Mouse (Mus musculus): ENCODE data around the gene Gm20696.
A peak's percentile ranks its signal among the peaks of the same experiment; 100 is the strongest.

Gene Gm20696

DNA sequence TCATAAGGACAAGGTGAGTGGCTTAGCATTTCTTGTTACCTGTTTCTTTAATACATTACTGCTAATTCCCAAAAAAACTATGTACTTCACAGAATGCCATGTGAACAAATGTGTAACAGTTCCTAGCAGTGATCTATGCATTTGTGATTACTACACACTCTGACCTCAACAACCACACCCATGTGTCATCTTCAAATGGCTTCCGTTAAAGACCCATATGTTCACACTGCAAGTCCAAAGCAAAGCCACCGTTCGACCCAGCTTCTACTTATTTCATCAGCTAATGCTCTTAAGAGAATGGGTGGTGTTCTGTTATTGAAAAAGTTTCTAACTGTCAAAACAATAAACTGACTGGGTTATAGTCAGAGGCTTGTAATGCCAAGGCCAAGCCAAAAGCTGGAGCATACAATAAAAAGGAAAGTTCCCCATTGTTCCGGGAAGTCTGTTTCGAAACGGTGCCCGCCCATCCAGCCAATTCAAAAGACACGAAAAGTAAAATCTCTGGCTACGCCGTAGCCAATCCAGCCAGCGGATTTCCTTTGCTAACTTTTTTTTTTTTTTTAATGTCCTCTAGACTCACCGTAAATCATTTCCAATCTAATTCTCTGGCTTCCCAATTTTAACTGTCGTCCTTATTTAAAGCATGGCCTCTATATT lies 331.3 kb downstream of the Gm20696 start:
- no peak for DNase-seq (ENCODE audit: low read depth, low spot score)

DNA sequence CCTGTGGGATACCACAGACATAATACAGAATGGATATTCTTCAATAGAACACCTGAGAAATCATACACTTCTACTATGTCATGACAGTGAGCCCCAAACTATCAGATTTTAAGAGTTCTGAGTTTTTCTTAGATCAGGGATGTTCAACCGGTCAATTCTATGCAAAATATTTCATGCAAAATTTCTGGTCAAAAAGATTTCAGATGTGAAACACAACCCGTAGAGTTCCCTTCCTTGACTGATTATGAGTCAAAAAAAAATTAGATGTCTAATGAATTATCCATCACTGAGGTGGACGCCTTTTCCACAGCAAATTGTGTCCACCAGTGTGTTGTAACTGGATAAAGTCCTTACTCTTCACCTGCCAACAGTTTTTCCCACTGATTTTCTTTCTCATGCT lies 332.3 kb downstream of the Gm20696 start:
- no peak for DNase-seq (ENCODE audit: low read depth, low spot score)

DNA sequence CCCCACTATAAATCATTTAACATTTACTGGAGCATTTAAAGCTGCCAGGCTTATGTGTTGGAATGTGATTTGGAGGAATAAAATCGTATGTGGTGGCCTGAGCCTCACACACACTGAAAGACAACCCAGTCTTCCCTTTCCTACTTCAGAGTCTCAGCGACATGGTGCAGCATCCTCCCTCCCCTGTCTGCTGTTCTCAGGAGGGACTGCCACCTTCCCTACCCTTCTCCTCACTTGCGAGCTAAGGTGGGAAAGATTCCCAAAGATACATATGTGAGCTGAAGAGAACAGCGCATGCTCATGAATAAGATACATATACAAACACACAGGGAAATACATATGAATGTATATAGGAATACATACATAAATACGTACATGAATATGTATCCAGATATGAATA lies 333.5 kb downstream of the Gm20696 start:
- no peak for DNase-seq (ENCODE audit: low read depth, low spot score)

DNA sequence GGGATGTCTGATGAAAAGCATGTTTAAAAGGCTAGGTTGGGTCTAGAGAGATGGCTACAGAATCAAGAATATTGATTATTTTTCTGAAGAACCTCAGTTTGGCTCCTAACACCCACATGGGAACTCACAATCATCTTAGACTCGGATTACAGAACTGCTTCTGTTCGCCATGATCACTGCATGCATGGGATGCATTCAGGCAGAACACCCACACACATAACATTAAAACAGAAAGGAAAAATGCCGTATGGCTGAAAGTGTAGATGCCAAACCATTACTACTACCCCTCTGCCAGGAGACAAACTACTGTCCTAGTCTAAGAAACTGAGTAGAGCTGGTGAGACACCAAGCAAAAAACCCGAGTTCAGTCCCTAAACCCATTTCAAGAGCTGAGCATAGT lies 336.4 kb downstream of the Gm20696 start:
- no peak for DNase-seq (ENCODE audit: low read depth, low spot score)

DNA sequence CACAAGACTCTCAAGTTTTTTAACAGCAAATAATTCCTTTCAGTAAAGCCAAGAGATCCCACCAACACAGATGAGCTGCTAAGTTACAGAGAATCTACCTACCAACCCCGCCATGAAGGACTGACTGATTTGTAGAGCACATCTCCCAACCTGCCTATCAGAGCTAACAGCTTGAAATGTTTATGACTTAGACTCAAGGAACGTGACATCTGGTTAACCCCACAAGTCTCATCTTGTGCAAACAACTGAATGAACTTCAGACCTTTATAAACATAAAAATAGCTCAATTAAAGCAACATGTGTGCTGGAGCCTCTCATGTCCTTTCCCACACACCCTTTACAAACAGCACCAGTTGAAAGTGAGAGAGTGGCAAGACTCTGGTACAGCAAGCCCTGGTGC lies 338.0 kb downstream of the Gm20696 start:
- no peak for DNase-seq (ENCODE audit: low read depth, low spot score)

DNA sequence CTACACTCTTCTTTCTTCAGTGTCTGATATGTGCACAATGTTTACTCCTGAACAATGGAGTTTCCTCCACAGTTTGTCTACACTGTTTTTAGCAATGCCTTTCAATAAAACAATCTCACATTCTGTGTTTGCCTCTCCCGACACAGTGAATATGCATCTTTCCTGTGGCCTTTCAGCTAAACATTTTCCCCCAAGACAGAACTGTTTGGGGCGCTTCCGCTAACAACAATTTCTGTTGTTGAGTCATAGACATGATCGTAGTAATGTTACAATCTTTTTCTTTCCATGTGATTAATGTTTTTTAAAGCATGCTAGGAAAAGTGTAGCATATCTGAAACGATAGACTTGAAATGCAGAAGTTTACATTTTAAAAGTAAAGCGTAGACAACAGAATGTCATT lies 338.5 kb downstream of the Gm20696 start:
- no peak for DNase-seq (ENCODE audit: low read depth, low spot score)

DNA sequence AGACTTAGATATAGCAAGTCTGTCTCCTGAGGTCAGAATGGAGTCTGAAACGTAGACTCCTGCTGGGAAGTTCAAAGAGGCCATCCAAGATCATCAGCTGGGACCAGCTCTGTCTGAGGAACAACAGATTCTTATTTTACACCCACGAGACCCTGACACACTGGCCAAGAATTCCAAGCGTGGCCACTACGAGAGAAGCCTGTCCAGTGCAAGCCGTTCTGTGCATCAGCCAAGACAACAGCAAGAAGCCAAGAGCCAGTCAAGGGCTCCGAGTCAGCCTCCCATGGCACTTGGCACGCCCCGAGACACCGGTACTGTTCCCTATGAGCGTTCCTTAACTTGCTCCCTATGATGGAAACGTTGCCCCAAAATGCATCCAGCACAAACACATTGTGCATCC lies 338.9 kb downstream of the Gm20696 start:
- peak; percentile 68 for DNase-seq (ENCODE audit: low read depth, low spot score)

DNA sequence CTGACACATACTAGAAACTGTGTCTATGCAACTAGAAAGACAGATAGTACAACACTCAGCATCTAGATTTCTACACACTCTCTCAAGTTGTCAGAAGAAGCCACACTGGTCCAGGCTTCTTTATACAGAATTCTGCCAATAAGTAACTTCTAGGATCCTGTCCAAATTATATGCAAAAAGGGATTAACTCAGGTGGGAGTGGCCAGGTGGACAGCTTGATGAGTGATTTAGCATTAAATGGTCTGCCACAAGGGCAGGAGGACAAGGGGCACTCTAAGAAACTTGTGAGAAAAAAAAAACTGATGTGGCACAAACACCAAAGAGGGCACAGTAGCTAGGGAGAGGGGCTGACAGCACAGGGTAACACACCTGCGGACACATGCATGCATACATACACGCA lies 340.7 kb downstream of the Gm20696 start:
- DNase-seq (ENCODE audit: low read depth, low spot score): no peak

DNA sequence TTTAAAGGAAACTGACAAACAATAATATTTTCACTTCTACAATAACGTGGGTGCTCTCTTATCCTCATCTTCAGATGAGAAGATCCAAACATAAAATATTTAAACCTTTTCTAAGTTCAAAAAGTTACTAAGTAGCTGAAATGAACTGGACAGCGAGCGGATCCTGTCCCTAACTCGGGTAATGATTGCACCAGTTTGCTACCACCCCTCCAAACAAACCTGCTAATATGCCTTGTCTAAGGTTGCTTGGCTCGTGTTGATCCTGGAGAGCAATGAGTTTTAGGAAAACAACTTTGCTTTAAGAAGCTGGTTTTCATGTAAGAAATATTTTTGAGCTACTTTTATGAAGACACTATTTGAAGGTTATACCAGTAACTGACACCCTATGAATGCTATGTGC lies 341.1 kb downstream of the Gm20696 start:
- no peak for DNase-seq (ENCODE audit: low read depth, low spot score)

DNA sequence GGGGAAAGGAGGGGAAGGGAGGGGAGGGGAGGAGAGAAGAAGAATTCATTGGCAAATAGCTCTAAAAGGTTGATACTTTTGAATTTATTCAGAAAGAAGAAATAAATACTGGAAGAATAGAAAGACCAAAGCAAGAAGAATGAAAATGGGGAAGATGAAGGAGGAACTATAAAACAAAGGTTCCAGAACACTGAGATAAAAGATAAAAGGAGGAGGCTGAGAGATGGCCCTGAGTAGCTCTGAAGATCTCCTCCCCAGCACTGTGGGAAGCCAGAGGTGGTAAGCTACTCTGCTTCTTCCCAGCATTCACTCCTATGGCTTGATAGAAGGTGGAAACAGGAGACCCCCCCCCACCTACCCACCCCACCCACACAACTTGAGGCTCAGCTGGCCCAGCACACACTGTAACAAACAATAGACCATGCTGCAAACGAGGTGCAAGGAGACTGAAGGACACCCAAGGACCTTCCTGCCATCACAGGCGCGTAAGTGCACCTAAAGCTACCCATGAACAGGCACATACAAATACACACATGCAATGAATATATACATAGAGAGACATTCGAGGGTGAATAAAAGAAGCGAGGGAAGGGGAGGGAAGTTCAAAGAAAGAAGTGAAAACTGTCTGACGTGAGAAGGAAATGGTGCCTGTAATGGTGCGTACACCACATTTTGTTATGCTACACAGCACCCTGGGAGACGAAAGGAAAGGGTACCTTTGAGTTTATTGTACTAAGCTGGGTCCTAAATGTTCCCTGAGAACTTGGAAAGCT lies 344.3 kb downstream of the Gm20696 start:
- DNase-seq (ENCODE audit: low read depth, low spot score): no peak

DNA sequence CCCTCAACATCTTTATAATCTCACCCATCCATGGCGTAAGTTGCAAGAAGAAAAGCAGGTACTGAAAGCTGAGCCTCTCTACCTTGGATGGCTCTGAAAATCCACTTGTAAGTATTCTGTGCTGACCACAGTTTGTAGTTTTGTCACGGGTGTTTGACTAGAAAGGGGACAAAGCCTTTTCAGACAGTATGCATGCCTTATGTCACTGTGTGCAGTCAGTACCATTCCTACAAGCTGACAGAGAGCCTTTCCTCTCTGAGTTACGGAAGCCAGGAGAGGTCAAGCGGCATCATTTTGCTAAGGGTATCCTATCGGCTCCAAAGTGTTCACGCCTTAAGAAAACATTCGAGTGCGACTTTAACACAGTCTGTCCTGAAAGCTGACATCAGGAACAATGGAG lies 346.2 kb downstream of the Gm20696 start:
- DNase-seq (ENCODE audit: low read depth, low spot score): no peak

DNA sequence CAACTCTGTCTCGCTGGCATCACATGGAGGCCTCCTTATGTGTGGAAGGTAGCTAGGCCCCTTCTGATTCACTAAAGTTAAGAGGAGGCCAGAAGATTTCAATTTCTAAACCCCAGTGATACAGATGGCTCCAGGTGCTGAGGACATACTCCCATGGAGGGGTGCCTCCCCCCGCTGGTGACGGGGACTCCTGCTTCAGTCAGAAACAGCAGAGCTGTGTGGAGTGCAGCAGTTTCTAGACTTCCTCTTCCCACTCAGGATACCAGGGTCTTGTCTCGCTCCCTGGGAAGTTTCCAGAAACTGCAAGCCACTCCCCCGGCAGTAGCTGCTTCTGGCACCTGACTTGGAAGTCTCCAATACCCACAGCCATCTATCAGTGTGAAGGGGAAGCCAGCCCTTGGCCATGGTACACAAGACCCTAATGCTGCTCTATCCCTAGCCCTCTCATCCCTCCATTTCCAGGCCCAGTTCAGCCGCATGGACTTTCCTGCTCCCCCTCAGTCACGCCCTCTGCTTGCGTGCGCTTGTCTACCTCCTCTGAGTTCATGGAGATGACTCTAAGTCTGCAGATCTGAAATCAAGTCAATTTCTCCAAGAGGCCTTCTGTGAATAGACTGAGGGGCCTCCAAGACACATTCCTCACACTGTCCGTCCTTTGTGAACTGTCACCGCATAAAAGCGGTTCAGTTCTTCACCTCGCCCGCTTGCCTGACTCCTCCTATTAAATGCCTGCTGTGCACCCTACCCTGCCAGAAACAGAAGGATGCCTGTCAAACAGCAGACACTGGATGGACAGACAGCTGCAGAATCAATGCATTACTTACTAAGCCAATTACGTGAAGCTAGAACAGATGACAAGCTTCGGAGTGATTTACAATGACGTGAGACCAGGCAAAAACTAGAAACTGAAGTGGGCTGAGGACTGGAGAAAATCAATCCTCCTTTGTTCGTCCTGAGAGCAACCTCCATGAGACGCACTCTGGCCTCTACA lies 346.9 kb downstream of the Gm20696 start:
- no peak for DNase-seq (ENCODE audit: low read depth, low spot score)

DNA sequence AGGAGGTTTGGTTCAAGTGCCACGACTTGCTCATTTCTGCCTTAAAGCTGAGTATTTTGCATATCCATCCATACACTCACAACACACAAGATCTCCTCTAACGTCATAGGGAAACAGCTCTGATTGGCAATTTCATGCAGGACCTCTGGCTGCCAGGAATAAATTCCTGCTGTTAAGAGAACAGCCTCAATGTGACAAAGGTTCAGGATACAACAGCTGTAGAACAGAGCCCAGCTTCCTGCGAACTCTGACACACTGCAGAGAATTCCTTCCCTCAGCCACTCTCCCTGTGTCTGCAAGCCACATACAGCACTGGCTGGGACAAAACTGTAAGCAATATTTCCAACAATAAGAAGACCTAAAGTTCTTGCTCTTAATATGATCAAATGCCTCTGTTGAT lies 351.9 kb downstream of the Gm20696 start:
- no peak for DNase-seq (ENCODE audit: low read depth, low spot score)

DNA sequence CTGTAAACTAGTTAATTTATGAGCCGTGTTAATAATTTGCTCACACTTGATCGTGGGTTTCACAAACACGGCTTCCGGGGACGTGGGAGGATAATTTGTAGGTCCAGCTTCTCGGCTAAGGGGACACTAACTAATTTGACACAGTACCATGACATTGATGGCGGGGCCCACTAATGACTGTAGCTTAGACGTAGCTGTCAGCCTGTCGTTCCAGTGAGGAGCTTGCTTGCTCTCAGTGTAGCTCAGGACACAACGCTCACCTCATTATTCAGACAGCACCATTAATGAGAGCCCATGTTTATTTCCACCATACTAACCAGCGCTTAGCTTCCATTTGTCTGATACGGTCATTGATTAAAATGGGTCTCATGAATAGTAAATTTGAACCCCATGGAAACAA lies 356.1 kb downstream of the Gm20696 start:
- DNase-seq (ENCODE audit: low read depth, low spot score): no peak

DNA sequence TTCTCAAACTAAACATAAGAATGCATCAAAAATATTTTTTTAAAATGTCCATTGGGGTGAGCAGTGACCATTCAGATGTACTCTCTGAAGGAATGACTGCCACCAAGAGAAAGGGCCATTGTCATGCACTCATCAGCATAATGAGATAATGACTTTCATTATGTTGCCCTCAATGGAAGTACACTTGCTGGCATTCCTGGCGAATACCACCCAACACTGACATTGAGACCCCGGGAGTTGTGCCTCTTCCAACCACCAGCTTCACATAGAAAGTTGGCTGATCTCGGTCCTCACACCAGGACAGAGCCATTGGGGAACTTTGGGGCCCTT lies 356.5 kb downstream of the Gm20696 start:
- DNase-seq (ENCODE audit: low read depth, low spot score): no peak

DNA sequence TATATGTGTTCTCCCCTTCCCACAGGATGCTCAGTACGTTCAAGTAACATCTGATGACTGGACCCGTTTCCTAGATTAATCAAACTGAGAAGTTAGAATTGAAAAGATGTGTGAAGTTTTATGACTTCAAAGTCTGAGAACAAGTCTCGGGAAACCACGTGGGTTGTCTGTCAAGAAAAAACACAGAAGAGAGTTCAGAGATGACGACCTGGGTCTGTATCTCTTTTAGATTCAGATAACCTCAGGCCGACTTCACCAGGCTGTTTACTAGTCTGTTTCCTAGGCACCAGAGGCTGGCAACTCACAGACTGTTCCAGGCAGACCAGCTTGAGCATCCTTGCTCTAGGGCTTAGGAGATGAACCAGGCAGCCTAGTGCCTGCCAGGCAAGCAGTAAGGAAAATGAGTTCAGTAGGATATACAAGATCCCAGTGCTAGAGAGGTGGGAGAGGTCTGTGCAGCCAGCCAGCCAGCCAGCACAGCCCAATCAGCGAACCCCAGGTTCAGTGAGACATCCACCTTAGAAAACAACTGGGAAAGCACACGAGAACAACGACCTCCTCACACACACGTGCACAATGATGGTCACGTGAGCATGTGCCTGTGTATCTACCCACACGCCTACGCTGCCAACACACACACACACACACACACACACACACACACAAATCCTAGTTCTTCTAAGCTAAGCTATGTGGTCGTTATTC lies 357.0 kb downstream of the Gm20696 start:
- DNase-seq (ENCODE audit: low read depth, low spot score): no peak

DNA sequence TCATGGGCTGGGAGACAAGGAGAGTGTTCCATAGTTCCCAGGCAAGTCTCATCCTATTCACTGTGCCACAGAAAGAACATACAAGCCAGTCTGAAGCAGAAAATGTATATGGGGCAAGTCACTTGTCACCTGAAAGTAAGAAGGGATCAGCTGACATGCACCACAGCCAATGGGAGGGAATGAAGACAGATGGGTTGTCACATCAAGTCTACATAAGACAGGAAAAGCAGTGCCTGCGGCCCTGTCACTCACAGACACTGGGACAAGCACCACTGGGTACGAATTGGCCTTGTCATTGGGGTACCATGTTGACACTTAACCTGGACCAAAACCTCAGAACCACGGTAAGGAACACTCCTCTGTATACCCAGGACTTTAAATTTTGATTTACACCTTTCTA lies 360.8 kb downstream of the Gm20696 start:
- no peak for DNase-seq (ENCODE audit: low read depth, low spot score)

DNA sequence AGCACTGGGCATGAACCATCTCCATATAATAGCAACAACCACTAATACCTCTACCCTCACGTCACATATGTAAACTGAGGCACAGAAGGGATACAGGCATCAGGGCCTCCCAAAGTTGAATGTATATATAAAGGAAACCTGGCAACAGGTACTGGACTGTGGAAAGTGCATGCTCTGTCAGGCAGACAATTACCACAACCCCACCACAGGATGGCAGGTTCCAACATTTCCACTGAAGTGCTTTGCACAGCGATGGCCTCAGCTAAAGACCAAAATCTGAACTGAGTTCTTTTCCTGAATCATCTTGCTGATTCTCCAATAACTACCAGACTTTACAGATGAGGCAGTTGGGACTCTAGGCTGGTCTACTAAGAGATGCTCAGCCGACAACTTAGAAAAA lies 361.4 kb downstream of the Gm20696 start:
- DNase-seq (ENCODE audit: low read depth, low spot score): no peak

DNA sequence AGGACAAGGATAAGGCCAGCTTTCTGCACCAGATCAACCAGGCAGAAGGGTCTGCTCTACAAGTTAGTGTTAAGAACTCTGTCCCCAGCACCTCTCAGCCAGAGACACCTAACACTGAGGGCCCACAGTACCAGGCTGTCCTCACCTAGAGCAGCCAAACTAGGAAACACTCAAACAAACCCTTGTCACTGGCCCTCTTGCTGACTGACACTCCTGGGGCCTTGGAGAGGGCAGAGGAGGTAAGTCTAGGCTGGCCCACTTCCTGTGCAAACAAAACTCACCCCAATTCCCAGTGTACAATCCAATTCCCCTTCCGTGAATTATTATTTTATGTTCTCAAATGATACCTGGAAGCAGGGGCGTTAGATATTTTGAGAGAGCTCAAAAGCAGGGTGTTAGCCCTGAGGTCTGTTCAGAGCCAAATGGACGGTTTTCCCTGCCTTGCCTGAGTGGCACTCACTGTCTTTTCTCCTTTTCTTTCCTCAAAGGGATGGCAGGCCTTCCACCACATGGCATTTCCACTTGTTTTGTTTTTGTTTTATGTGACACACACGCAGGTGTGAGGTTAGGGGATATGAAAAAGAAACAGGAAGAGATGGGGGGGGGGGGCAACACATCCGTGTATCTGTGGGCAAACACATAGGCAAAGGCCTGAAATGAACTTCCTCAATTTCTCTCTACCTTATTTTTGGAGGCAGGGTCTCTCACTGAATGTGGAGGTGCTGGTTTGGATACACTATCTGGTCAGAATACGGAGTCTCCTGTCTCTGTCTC lies 363.7 kb downstream of the Gm20696 start:
- DNase-seq (ENCODE audit: low read depth, low spot score): no peak

DNA sequence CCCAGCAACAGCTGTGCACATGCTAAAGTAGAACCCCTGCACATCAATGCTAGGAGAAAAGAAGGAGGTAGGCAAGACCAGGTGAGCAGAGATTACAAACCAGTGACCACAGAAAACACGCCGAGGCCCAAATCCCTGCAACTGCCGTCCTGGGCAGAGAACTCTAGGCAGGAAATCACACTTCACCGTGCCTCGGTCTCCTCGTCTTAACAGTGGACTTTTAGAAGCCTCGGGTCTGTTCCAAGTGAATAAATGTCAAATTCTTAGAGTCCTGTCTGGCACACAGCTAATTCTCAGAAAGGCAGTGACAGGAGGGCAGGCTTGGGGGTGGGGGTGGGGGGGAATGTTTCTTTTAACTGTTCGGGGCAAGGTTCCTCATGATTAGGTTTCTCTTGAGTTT lies 364.7 kb downstream of the Gm20696 start:
- no peak for DNase-seq (ENCODE audit: low read depth, low spot score)

DNA sequence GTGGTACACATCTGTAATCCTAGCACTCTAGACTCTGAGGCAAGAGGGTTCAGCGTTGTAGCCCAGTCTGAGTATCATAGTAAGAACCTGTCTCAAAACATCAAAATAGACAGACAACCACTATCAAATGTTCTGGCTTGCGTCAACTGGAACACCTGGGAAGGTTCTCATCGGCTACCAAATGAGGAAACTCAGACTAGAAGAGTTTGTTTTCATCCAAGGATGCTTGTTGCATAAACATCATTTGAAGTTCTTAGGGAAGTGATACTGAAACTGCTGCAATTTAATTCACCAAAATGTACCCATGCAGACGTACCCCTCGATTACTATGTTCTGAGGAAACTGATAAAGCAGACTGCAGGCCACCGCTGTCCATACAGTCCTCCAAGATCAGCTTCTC lies 366.4 kb downstream of the Gm20696 start:
- no peak for DNase-seq (ENCODE audit: low read depth, low spot score)
